Mouse (Mus musculus) embryonic facial prominence, embryonic 14.5 days (tissue): ENCODE measurements around the gene Taz. TPM values are rescaled to one million over a fixed set of nuclear protein-coding genes. Genes with fewer than 3 reads are reported as not detected.
A peak's percentile ranks its signal among the peaks of the same experiment; 100 is the strongest.

Experiments
- ATAC-seq: fragments of 200-750 bp; cut with Nextera tagmentation; 2 replicates; pipeline ENCODE4 v1.8.0; 2017; ENCODE audit warnings: low read depth, moderate number of reproducible peaks, moderate TSS enrichment
- DNase-seq: peaks from one replicate; pipeline ENCODE4 v3.0.0-alpha.2; 2015; ENCODE audit warnings: low spot score
- H3K27ac ChIP-seq: fragments of 300-500 bp; sonication (generic); replicated peaks from 2 replicates; pipeline ENCODE4 v1.5.1; 2014; ENCODE audit warnings: low read depth, mild to moderate bottlenecking, low read length, moderate library complexity
- H3K27me3 ChIP-seq: fragments of 300-500 bp; sonication (generic); replicated peaks from 2 replicates; pipeline ENCODE4 v1.6.1; 2014; ENCODE audit warnings: low read length; ENCODE audit not compliant: control insufficient read depth, insufficient read depth
- H3K36me3 ChIP-seq: fragments of 300-500 bp; sonication (generic); 2 replicates; pipeline ENCODE4 v1.6.1; 2014; ENCODE audit warnings: low read length, mixed read lengths; ENCODE audit not compliant: control insufficient read depth, insufficient read depth
- H3K4me1 ChIP-seq: fragments of 300-500 bp; sonication (generic); 2 replicates; pipeline ENCODE4 v1.6.1; 2014; ENCODE audit warnings: antibody characterized with exemption, low read length; ENCODE audit not compliant: control insufficient read depth, insufficient read depth
- H3K4me2 ChIP-seq: fragments of 300-500 bp; sonication (generic); 2 replicates; pipeline ENCODE4 v1.6.1; 2014; ENCODE audit warnings: low read depth, mild to moderate bottlenecking, low read length, moderate library complexity, mixed read lengths
- H3K4me3 ChIP-seq: fragments of 300-500 bp; sonication (generic); 2 replicates; pipeline ENCODE4 v1.5.1; 2014; ENCODE audit warnings: low read depth, mild to moderate bottlenecking, low read length
- H3K9ac ChIP-seq: fragments of 300-500 bp; sonication (generic); 2 replicates; pipeline ENCODE4 v1.6.1; 2014; ENCODE audit warnings: low read depth, mild to moderate bottlenecking, low read length, moderate library complexity, mixed read lengths
- H3K9me3 ChIP-seq: fragments of 300-500 bp; sonication (generic); 2 replicates; pipeline ENCODE4 v1.6.1; 2016; ENCODE audit warnings: low read length; ENCODE audit not compliant: control insufficient read depth
- WGBS: fragments of 180-500 bp; shearing (Covaris S2); extraction: QIAGEN DNeasy Blood & Tissue Kit; methylation state at CpG from one replicate; pipeline ENCODE4 v1.1.7; 2014; 5-methylcytosine and 5-hydroxymethylcytosine counted together
- polyA plus RNA-seq: library from polyadenylated mRNA; unstranded; fragments of >200 nt; fragmentation: Nextera tagmentation; extraction: Ambion mirVana; gene quantifications from 2 replicates; pipeline ENCODE4 v1.2.1, GENCODE M21; 2014

Taz gene
- polyA plus RNA-seq, 1 experiment from 2014 or later, result 61.5 TPM

DNA sequence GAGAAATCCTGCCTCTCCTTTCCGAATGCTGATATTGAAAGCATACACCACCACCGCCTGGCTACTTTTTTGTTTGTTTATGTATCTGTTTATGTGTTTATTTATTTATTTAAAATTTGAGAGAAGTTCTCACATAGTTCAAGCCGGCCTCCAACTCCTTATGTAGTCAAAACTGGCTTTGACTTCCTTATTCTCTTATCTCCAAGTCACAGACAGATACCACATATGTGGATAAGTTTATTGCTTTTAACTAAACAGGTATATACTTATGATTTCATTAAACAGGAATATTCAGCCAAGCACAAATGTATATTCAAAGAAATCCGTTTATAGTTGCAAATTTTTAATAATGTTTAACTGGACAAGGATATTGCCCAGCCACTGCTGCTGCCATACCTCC is 11.7 kb downstream of the Taz start:
- no peak overlapping the region for H3K9ac ChIP-seq
- no peaks in the 10 kb centered on the region for H3K27me3 ChIP-seq
- no peak for DNase-seq
- no peaks in the 10 kb centered on the region for H3K4me1 ChIP-seq
- no peak overlapping the region for H3K4me2 ChIP-seq
- no peak for ATAC-seq
- H3K4me3 ChIP-seq, result no peak overlapping the region
- WGBS, result 78% methylated on average over 4 of the region's 4 CpGs
- no peak overlapping the region for H3K27ac ChIP-seq
- 0 out of 2 replicates have a peak, but pooled peaks cover 7% of the 10 kb centered on the region for H3K36me3 ChIP-seq
- no peaks in the 10 kb centered on the region for H3K9me3 ChIP-seq

DNA sequence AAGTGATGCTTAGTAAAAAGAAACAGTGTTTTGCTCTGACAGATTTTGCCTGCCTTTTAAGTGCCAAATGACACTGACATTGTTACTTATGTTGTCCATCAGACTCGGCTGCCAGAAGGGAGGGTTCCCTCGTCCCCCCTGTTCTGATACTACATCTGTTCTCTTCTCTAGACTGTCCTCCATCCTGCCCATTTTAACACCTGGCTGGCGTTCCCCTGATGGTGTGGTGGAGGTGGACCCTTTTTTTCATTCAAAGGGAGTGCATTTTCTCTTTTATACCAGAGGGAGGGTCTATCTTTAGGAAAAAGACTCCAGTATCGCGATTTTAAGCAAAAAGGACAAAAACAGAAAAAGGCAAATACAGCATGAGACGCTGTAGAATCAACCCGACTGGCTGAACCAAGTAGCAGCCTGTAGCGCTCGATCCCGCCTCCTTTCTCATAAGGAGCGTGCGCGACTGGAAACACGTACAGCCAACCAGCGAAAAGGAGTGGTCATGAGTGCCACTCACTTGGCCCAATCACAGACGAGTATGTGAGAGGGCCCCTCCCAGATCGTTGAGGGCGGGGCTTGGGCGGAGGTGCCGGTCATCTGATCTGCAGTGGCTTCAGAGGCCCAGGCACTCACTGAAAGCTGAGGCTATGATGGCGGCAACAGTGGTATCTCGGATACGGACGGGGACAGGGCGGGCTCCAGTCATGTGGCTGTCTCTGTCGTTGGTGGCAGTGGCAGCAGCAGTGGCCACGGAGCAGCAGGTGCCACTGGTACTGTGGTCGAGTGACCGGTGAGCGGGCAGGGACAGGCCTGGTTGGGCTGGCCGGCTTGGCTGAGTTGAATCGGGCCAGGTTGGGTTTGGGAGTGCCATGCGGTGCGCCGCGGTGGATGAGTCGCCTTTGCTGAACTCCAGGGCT is 15.1 kb downstream of the Taz start, which contains the start of gene Atp6ap1:
Gene Atp6ap1, plus strand, starts transcription at position 560 of the 911 bp plus-strand sequence.
- peak; percentile 97 for DNase-seq
- peak; percentile 99 for ATAC-seq
- Histone ChIP-seq H3K4me1 (no peaks in the 10 kb centered on the region), H3K9me3 (no peaks in the 10 kb centered on the region), H3K4me2 (peak within 1 kb of the TSS; percentile 62), H3K36me3 (0 out of 2 replicates have a peak, but pooled peaks cover 13% of the 10 kb centered on the region), H3K4me3 (peak within 1 kb of the TSS; percentile 61), H3K27me3 (no peaks in the 10 kb centered on the region), H3K9ac (peak within 1 kb of the TSS; percentile 80), H3K27ac (peak within 1 kb of the TSS; percentile 74)
- 15% methylated on average over 27 of the region's 37 CpGs for WGBS

DNA sequence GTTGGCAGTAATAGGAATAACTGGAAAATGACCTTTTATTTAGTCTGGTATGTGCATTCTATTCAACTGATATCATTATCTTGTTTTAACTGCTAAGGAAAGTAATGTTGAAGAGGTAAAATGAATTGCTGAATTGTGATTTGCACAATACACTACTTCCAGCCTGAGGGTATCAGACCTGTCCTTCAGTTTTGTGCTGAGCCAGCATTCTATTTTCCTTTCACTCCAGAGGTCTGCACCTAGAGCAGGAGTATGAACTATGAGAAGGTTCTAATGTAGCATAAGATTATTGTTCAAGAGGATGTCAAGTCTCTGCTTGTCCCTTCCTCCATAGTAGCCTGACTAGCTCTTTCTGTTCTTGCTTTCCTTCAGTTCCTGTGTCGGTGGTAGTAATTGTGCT is 16.6 kb downstream of the Taz start:
- Histone ChIP-seq H3K36me3 (0 out of 2 replicates have a peak, but pooled peaks cover 25% of the 10 kb centered on the region), H3K27ac (no peak overlapping the region), H3K9ac (no peak overlapping the region), H3K4me3 (no peak overlapping the region), H3K4me1 (no peaks in the 10 kb centered on the region), H3K9me3 (no peaks in the 10 kb centered on the region), H3K4me2 (no peak overlapping the region), H3K27me3 (no peaks in the 10 kb centered on the region)
- DNase-seq, result no peak
- no peak for ATAC-seq
- WGBS, result 73% methylated on average over 1 of the region's 1 CpGs

DNA sequence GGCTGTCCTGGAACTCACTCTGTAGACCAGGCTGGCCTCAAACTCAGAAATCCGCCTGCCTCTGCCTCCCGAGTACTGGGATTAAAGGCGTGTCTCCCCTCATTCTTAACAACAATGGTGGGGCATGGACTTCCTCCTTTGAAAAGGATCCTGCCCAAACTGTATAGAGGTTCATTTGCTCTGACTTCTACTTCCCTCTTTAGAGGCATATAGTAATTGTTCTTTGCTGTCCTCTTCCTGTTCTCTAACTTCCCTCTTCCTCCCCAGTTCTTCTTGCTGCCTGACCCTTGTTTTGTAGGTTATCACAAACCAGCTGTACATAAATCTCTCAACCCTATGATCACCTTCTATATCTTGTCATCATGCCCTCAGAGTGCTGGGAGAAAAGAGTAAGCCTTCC is 18.0 kb downstream of the Taz start:
- 0 out of 2 replicates have a peak, but pooled peaks cover 25% of the 10 kb centered on the region for H3K36me3 ChIP-seq
- H3K27ac ChIP-seq, result no peak overlapping the region
- WGBS, result 86% methylated on average over 3 of the region's 3 CpGs
- H3K27me3 ChIP-seq, result no peaks in the 10 kb centered on the region
- no peaks in the 10 kb centered on the region for H3K4me1 ChIP-seq
- H3K9ac ChIP-seq, result no peak overlapping the region
- H3K4me2 ChIP-seq, result no peak overlapping the region
- no peak overlapping the region for H3K4me3 ChIP-seq
- ATAC-seq (no peak), DNase-seq (no peak)
- no peaks in the 10 kb centered on the region for H3K9me3 ChIP-seq

DNA sequence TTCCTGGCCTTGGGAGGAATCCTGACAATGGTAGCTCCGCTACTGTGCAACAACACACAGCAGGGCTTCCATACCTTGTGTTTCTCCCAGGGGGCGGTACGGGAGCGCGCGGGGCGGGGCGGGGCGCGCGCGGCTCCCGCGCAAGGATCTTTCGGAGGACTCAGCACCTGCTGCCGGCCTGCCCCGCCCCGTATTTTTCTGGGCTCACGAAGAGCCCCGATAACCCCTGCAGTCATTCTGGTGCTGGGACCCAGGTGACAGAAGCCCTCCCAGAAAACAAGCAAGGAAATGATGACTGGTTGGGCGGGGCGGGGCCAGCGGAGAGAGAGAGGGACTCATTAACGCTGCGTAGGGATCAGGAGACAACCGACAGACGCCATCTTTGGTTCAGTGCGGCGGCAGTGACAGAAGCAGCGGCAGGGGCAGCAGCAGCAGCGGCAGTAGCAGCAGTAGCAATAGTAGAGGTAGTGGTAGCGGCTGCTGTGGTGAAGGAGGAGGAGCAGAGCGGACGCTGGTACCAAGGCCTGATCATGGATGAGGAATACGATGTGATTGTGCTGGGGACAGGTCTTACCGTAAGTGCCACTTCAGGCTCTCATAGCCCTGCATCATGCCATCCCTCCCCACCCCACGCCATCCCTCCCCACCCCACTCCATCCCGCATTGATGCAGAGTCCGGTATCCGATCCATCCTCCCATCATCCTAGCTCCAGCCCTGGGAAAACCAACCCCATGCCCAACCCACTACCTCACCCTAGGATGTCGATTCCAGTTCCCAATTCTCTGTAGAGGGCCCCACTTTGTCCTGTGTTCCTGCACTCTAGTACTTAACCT is 23.4 kb downstream of the Taz start, which contains the start of gene Gdi1:
Gene Gdi1, plus strand, starts transcription at position 132 of the 834 bp plus-strand sequence.
- ATAC-seq (peak; percentile 88), DNase-seq (peak; percentile 80)
- peak within 1 kb of the TSS; percentile 74 for H3K9ac ChIP-seq
- no peaks in the 10 kb centered on the region for H3K9me3 ChIP-seq
- peak within 1 kb of the TSS; percentile 56 for H3K4me2 ChIP-seq
- H3K4me3 ChIP-seq, result peak within 1 kb of the TSS; percentile 57
- H3K27ac ChIP-seq, result peak within 1 kb of the TSS; percentile 89
- H3K36me3 ChIP-seq, result peaks cover 55% of the 10 kb centered on the region
- 17% methylated on average over 27 of the region's 41 CpGs for WGBS
- no peaks in the 10 kb centered on the region for H3K27me3 ChIP-seq
- H3K4me1 ChIP-seq, result no peaks in the 10 kb centered on the region

DNA sequence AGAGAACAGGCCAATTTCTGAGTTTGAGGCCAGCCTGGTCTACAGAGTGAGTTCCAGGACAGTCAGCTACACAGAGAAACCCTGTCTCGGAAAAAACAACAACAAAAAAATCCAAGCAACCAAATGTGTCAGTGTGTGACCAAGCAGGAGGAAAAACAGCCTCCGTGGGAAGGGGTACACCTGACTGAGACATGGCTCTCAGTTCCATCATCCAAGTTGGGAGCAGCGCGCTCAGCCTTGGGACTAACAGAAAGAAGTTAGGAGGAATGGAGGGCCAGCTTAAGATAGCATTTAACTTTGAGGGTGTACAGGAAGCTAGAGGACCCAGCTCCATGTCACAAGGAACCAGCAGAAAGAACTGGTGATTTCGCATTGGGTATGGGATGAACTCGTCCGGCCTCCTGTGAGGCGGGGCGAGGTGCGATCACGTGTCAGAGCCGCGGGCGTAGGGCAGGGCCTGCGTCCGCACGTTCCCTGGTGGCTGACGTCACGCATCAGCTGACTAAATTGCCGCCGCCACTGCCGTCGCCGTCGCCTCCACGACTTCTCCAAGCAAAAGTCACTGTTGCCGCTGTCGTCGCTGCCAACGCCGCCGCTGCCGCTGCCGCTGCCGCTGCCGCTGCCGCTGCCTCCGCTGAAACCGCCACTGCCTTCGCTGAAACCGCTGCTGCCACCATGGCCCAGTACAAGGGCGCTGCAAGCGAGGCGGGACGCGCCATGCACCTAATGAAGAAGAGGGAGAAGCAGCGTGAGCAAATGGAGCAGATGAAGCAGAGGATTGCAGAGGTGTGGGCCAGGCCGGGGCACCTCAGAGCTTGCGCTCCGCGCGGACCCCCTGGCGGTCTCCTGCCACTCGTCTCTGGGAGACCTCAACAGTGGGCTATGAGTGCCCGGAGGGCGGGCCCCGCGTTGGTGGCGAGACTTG is 31.1 kb downstream of the Taz start, which contains the start of gene Fam50a:
Gene Fam50a, plus strand, starts transcription at position 494 of the 925 bp plus-strand sequence.
- DNase-seq, result peak; percentile 94
- WGBS, result 28% methylated on average over 35 of the region's 59 CpGs

DNA sequence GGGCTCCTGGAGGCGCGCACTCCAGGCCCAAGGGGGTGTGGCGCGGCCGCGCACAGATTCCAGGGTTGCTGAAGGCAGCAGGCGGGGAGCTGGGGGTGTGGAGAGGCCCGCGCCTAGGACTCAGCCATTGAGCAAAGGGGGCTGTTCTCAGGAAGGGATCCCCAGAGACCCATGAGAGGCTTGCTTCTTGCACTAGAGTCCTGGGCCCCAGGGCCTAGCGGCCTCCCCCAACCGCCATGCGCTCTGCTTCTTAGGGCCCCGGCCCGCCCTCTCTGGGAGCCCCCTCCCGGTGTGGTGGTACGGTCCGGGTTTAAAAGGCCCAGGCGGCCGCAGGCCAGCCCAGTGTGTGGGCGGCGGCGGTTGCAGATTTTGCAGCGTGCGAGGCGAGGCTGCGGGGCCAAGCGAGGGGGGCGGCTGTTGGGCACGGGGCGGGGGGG is 47.0 kb downstream of the Taz start, which contains the start of gene Plxna3:
Gene Plxna3, plus strand, starts transcription at position 342 of the 437 bp plus-strand sequence.
- Histone ChIP-seq H3K4me2 (peak within 1 kb of the TSS; percentile 65), H3K4me1 (peaks cover 3% of the 10 kb centered on the region; the same call in 1 of the 2 replicates), H3K4me3 (peak within 1 kb of the TSS; percentile 52), H3K27me3 (no peaks in the 10 kb centered on the region), H3K9ac (peak within 1 kb of the TSS; percentile 70), H3K27ac (peak within 1 kb of the TSS; percentile 77), H3K36me3 (peaks cover 3% of the 10 kb centered on the region; the same call in 1 of the 2 replicates), H3K9me3 (no peaks in the 10 kb centered on the region)
- ATAC-seq (peak; percentile 94), DNase-seq (peak; percentile 83)
- 12% methylated on average over 19 of the region's 30 CpGs for WGBS

More for the DNA sequence above, 31.1 kb downstream of the Taz start, which contains the start of gene Fam50a:
- peak; percentile 96 for ATAC-seq
- no peaks in the 10 kb centered on the region for H3K4me1 ChIP-seq
- H3K36me3 ChIP-seq, result peaks cover 32% of the 10 kb centered on the region
- H3K27me3 ChIP-seq, result no peaks in the 10 kb centered on the region
- peak within 1 kb of the TSS; percentile 66 for H3K4me2 ChIP-seq
- H3K9me3 ChIP-seq, result no peaks in the 10 kb centered on the region
- peak within 1 kb of the TSS; percentile 81 for H3K27ac ChIP-seq
- peak within 1 kb of the TSS; percentile 62 for H3K4me3 ChIP-seq
- H3K9ac ChIP-seq, result peak within 1 kb of the TSS; percentile 83
